Mouse (Mus musculus) mature B cell (primary cell): Measurements from ENCODE around the gene Plcxd3.

Experiments
- in situ Hi-C: fragments of 300-500 bp; cut with MboI; formaldehyde crosslinking; loops from 2 replicates; pipeline ENCODE4 v1.14.3; 2019

Gene Plcxd3

GRCm38 (mm10) chr15:4375423-4376220 is at the start of gene Plcxd3:
Gene Plcxd3, plus strand, starts transcription at chr15:4375491.
- in situ Hi-C loops: no loop called here

DNA sequence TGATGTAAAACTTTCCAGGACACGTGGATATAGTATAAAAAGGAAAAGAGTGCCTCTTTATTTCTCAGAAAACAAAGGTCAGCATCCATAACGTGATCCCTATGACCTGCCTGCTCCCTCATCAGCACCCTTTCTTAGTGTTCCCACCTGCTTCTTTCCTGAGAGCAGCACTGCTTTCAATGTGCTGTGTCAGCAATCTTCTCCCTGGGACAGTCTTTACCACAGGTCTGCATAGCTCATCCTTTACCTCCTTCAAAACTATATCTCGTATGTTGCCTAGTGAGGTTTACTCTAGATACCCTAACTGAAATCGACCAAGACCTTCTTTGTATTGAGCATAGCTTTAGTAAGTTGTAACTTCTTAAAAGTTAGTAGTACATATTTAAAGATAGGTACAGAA is 43.4 kb upstream of the Plcxd3 start:
- in situ Hi-C loops: no loop called here

DNA sequence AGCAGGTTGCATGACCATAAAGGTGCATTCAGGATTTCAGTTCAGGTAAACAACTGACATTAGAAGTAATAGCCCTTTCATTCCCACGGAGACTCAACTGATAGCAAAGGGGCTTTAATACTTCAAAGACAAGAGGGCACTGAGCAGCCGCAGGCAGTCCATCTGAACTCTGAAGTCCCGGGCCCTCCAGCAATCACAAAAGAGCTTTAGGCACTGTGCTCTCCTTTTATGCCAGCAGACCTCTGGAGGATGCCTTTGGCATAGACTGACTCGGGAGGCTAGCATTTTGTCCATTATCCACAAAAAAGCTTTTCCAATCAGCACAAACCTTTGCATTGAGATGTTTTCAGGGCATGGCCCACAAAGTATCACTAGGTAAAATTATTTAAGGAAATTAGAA is 33.7 kb upstream of the Plcxd3 start:
- in situ Hi-C loops: no loop called here

DNA sequence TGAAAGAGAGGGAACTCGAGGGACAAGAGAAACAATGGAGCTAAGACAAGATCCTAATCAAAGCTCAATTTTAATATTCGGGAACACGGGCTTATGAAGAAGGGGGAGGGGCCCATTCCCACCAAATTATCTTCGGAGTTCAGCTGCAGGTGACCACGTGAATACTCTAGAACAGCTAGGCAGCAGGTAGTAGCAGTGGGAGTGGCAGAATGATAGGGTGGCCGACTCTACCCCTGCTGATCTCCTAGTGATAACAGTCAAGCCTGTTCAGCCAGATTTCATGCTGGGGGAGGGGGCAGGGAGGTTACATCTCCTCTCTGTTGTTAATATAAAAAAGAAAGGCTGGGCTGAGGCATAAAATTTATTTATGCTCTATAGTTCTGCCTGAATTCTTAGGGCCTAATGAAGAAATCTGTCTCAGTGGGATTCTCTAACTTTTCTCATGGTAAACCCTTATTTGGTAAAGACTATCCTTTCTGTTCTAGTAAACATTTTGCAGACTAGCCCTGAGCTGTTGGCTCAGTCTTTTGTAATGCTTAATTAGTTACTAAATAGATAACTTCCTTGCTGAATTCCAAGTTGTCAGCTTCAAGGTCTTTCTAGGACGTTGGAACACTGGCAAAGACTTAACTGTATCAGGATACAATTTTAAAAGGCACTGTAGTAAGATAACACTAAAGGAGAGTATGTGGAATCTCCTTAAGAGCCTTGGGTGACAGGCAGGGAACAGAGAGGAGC is 26.3 kb upstream of the Plcxd3 start:
- in situ Hi-C loops: no loop called here

- in situ Hi-C loops: no loop called here
These were observed 18.9 kb upstream of the Plcxd3 start for GRCm38 (mm10) chr15:4356397-4356796.

DNA sequence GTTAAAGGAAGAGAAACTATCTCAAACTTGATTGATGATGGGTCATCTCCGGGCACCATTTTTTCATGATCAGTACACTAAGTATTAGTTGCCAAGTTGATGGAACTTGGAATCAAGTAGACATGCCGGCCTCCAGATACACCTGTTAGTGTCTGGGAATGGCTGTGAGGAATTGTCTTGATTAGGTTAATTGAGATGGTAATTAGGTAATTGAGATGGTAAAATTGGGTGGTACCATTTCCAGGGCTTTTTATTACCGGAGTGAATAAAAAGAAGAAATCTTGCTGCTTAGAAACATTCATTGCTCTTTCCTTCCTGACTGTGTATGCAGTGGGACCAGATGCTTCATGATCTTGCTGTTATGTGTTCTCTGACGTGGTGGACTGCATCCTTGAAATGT is 17.6 kb upstream of the Plcxd3 start:
- in situ Hi-C loops: no loop called here

DNA sequence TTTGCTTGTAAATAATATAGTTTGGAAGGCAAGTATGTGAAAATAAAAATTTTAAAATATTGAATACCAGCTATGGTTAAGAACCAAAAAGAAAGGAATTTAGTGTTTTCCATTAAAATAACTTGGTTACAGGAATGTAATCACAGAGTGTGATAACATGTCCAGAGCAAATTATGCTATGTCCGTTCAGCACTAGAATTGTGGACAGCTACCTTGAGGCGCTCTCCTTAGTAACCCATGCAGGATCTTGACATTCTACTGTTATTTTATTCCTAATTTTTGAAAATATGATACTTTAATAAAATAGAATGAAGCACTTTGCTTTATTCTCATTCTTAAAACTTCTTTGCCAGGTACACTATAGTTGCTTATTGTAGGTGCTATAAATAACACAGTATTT is 7.5 kb upstream of the Plcxd3 start:
- in situ Hi-C loops: no loop called here

DNA sequence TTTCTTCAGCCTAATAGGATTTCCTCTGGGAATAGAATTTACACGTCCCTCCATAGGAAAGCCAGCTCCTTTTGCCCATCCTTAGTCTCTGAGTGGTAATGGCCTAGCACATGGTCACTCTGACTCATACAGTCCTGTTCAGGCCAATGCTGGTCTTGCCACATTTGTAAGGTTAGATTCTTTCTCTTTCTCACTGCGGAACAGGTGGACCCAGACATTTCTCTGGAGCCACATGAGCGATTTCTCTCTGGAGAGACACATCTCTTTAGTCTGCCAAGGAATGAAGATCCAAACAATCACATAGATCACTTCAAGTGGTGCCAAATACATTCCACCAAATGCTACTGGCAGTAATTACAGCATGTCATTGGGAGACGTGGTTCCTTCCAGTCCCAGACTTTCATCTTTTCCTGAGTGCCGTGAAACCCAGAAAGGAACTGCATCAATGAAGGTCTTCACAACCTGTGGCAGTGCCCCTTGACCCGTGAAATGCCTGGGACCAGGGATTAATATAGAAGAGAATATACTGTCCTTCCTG is 769 bp upstream of the Plcxd3 start:
- in situ Hi-C loops: no loop called here

DNA sequence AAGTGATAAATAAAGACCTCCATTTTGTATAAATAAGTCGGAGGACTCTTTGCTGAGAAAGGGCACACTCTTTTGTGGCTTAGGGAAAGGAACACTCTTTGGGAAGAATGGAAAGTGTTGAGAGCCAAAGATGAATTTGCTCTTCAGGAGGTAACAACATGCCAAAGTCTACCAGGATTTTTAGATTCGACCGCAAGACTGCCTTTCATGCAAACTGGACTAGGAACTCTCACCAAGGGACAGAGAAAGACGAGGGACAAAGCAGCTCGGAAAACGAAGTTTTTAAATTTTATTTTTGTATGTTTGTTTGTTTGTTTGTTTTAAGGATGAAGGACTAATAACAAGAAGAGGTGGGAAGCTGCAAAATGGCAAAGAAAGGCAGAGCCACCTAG is 264 bp upstream of the Plcxd3 start:
- in situ Hi-C loops: no loop called here

DNA sequence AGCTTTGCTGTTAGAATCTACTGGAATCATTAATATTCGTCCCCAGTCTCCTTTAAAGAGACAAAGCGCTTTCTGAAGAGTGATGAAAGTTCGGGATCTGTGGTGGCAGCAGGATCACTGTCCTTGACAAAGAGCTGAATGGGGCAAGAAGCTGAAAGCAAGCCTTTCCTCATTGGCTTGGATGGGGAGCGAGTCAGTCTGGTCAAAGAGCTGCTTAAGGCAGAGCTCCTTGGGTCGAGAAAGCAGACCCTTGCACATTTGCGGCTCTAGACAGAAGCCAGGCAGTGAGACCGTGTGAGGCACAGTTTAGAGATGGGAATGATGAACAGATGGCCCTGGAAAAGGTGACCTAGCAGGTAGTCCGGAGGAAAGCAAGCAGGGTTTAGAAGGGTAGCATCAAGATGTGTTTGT is 935 bp downstream of the Plcxd3 start:
- in situ Hi-C loops: no loop called here

GRCm38 (mm10) chr15:4378766-4379165 is 3.5 kb downstream of the Plcxd3 start:
- in situ Hi-C loops: no loop called here

DNA sequence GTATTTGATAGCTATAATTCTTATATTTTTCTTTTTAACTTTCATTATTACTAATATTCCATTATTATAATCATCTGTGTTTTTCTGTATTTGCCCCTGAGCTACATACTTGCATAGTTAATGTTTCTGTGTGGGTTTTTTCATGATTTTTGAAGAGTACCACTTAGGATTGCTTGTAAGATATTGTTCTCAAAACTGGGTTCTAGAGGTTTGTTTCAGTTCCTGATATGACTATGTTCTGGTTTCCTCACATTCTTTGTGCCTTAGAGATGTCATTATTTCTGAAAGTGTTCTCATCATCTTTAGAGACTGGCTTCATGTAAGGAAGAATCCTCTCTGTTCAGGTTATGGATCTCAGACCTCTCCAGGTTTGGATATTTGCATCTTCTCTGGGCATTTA is 12.5 kb downstream of the Plcxd3 start:
- in situ Hi-C loops: no loop called here

- in situ Hi-C loops: no loop called here
These were observed 24.8 kb downstream of the Plcxd3 start for GRCm38 (mm10) chr15:4400096-4400495.

DNA sequence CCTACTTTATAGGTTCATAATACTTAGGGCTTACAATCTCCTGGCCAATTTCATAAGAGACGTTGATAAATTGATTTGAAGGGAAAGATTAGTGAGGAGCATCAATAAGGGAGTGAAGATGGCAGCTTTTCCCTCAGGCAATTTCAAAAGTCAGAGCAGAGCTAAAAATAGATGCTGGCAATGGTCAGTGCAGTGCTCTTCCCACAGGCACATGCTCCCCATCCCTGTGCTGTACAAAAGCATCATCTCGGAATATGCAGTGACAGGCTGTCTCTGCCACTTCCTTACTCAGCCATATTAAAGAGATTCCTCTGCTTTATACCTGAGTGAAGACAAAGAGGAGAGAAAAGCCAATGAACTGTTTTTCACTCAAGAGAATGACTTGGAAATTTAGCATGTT is 36.0 kb downstream of the Plcxd3 start:
- in situ Hi-C loops: no loop called here

- in situ Hi-C loops: no loop called here
These were observed 64.8 kb downstream of the Plcxd3 start for GRCm38 (mm10) chr15:4440081-4440480.

DNA sequence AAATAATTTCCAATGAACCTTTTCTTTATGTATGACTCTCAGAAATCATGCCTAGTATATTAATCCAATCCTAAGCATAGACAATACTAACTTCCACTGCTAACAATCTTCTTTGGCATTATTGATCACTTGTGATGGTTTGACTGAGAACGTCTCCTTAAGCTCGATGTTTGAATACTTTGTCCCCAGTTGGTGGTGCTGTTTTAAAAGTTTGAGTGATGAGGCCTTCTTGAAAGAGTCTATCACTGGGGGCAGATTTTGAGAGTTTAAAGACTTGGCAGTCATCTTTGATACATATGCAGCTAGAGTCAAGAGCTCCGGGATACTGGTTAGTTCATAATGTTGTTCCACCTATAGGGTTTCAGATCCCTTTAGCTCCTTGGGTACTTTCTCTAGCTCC is 120.9 kb downstream of the Plcxd3 start:
- in situ Hi-C loops: no loop called here

- in situ Hi-C loops: no loop called here
These were observed 121.7 kb downstream of the Plcxd3 start for GRCm38 (mm10) chr15:4496984-4497383.

- in situ Hi-C loops: no loop called here
These were observed 122.7 kb downstream of the Plcxd3 start for GRCm38 (mm10) chr15:4498036-4498435.

- in situ Hi-C loops: no loop called here
These were observed 128.1 kb downstream of the Plcxd3 start for GRCm38 (mm10) chr15:4503366-4503765.

- in situ Hi-C loops: no loop called here
These were observed 128.5 kb downstream of the Plcxd3 start for GRCm38 (mm10) chr15:4503826-4504225.

DNA sequence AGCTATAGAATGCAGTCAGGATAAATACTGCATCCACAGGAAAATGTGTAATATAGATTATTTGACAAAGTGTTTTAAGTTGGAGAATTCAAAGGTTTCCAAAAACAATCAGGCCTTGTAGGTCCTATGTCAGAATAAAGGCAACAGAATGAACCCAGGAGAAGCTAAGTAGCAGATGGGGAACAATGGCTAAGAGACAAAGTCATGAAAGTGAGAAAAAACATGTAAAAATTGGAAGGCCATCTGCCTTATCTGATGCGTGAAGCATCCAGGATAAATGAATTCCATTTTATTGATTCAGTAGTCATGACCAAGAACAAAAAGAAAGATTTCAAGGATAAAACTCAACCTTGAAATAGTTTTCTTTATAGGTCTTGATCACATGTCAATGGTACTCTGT is 139.4 kb downstream of the Plcxd3 start:
- in situ Hi-C loops: no loop called here

DNA sequence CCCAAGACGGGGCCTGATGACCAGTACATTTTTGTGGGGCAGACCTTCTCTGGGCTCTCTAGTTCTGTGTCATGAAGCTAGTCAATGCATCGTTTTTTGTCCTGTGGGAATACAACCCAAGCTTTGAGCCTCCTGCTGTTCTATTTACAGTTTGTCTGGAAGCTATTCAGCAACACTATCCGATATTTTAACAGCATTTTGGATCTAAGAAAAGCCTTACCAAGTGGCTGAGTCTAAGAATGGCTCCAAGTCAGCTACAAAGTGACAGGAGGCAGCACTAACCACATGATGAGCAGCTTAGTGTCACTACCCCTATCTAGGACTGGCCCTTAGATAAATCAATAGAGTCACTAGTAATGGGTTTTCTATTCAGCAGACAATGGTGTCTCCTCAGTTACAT is 149.3 kb downstream of the Plcxd3 start:
- in situ Hi-C loops: no loop called here

DNA sequence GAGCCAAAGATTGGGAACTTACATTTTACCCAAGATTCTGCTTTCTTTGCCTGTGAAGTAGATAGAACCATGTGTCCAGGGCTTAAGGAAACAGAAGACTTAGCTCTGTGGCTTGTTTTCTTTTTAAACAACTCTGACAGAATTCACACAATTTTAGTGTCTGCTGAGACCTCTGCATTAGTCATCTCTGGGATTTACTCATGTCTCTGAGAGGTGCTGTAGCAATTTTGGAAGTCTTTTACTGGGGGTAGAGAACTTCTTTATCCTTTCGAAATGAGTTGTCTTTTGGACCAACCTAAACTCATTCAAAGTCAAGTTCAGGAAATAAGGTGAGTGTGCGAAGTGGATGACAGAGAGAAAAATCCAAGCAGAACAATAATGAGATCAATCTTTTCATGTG is 158.4 kb downstream of the Plcxd3 start:
- in situ Hi-C loops: no loop called here
